Mouse (Mus musculus) heart, embryonic 15.5 days (tissue): ENCODE measurements around the gene Lrfn4. TPM values are rescaled to one million over a fixed set of nuclear protein-coding genes. Genes with fewer than 3 reads are reported as not detected.

Experiments
- ATAC-seq: fragments of 200-750 bp; cut with Nextera tagmentation; replicated peaks from 2 replicates; pipeline ENCODE4 v1.8.0; 2017; ENCODE audit warnings: low read depth, moderate TSS enrichment; ENCODE audit not compliant: insufficient number of reproducible peaks, insufficient read depth, low FRiP score
- H3K27ac ChIP-seq: fragments of 300-500 bp; sonication (generic); 2 replicates; pipeline ENCODE4 v1.5.1; 2015; ENCODE audit warnings: mild to moderate bottlenecking, inconsistent platforms
- H3K27me3 ChIP-seq: fragments of 300-500 bp; sonication (generic); 2 replicates; pipeline ENCODE4 v1.6.1; 2015; ENCODE audit warnings: inconsistent platforms
- H3K36me3 ChIP-seq: fragments of 300-500 bp; sonication (generic); 2 replicates; pipeline ENCODE4 v1.6.1; 2015; ENCODE audit warnings: mild to moderate bottlenecking, inconsistent platforms
- H3K4me1 ChIP-seq: fragments of 300-500 bp; sonication (generic); replicated peaks from 2 replicates; pipeline ENCODE4 v1.6.1; 2015; ENCODE audit warnings: inconsistent platforms
- H3K4me2 ChIP-seq: fragments of 300-500 bp; sonication (generic); 2 replicates; pipeline ENCODE4 v1.6.1; 2015; ENCODE audit warnings: inconsistent platforms, mild to moderate bottlenecking, moderate library complexity
- H3K4me3 ChIP-seq: fragments of 300-500 bp; sonication (generic); 2 replicates; pipeline ENCODE4 v1.5.1; 2015; ENCODE audit warnings: mild to moderate bottlenecking, inconsistent platforms
- H3K9ac ChIP-seq: fragments of 300-500 bp; sonication (generic); 2 replicates; pipeline ENCODE4 v1.6.1; 2015; ENCODE audit warnings: mild to moderate bottlenecking, inconsistent platforms
- H3K9me3 ChIP-seq: fragments of 300-500 bp; sonication (generic); replicated peaks from 2 replicates; pipeline ENCODE4 v1.6.1; 2016; ENCODE audit warnings: inconsistent platforms
- WGBS: fragments of 180-500 bp; shearing (Covaris S2); methylation state at CpG from one replicate; pipeline ENCODE4 v1.1.7; 2015; ENCODE audit warnings: mixed read lengths; 5-methylcytosine and 5-hydroxymethylcytosine counted together
- polyA plus RNA-seq: library from polyadenylated mRNA; unstranded; fragments of >200 nt; fragmentation: Nextera tagmentation; extraction: Ambion mirVana; gene quantifications from 2 replicates; pipeline ENCODE4 v1.2.1, GENCODE M21; 2015

Lrfn4 gene
- polyA plus RNA-seq: 3.2 and 4.0 TPM in 2 replicates

GRCm38 (mm10) chr19:4615151-4616093 lies at the start of gene Lrfn4:
Gene Lrfn4, minus strand, starts transcription at chr19:4615667.
- peak within 1 kb of the TSS; percentile 89 for H3K4me2 ChIP-seq
- peaks cover 18% of the 10 kb centered on the region; the same call in 1 of the 2 replicates for H3K36me3 ChIP-seq
- peaks cover 19% of the 10 kb centered on the region for H3K4me1 ChIP-seq
- H3K9ac ChIP-seq: peak within 1 kb of the TSS; percentile 81
- under 1% methylated on average over 67 of the region's 87 CpGs for WGBS
- ATAC-seq: peak; percentile 95
- peak within 1 kb of the TSS; percentile 70 for H3K27ac ChIP-seq
- 0 out of 2 replicates have a peak, but pooled peaks cover 5% of the 10 kb centered on the region for H3K27me3 ChIP-seq
- H3K9me3 ChIP-seq: no peaks in the 10 kb centered on the region
- H3K4me3 ChIP-seq: peak within 1 kb of the TSS; percentile 77

GRCm38 (mm10) chr19:4658156-4658555 lies 42.7 kb upstream of the Lrfn4 start:
- ATAC-seq: no peak
- H3K9ac ChIP-seq: no peak overlapping the region
- no peak overlapping the region for H3K4me3 ChIP-seq
- no peaks in the 10 kb centered on the region for H3K36me3 ChIP-seq
- H3K9me3 ChIP-seq: no peaks in the 10 kb centered on the region
- no peak overlapping the region for H3K27ac ChIP-seq
- H3K27me3 ChIP-seq: no peaks in the 10 kb centered on the region; the same call in 1 of the 2 replicates
- no peaks in the 10 kb centered on the region for H3K4me1 ChIP-seq
- WGBS: 82% methylated on average over 5 of the region's 5 CpGs
- no peak overlapping the region for H3K4me2 ChIP-seq

- no peak overlapping the region for H3K9ac ChIP-seq
- H3K27ac ChIP-seq: no peak overlapping the region
- H3K4me3 ChIP-seq: no peak overlapping the region
- no peak for ATAC-seq
- H3K36me3 ChIP-seq: no peaks in the 10 kb centered on the region
- no peaks in the 10 kb centered on the region for H3K4me1 ChIP-seq
- WGBS: 68% methylated on average over 11 of the region's 11 CpGs
- H3K4me2 ChIP-seq: no peak overlapping the region
- H3K27me3 ChIP-seq: peaks cover under 1% of the 10 kb centered on the region; the same call in 1 of the 2 replicates
- no peaks in the 10 kb centered on the region for H3K9me3 ChIP-seq
These were observed 31.5 kb upstream of the Lrfn4 start for GRCm38 (mm10) chr19:4646917-4647492.

GRCm38 (mm10) chr19:4644271-4644670 lies 28.8 kb upstream of the Lrfn4 start:
- Histone ChIP-seq H3K36me3 (no peaks in the 10 kb centered on the region), H3K27me3 (peaks cover 9% of the 10 kb centered on the region), H3K4me3 (no peak overlapping the region), H3K4me1 (no peaks in the 10 kb centered on the region), H3K9me3 (no peaks in the 10 kb centered on the region), H3K27ac (no peak overlapping the region), H3K4me2 (no peak overlapping the region), H3K9ac (no peak overlapping the region)
- ATAC-seq: no peak
- WGBS: 45% methylated on average over 10 of the region's 10 CpGs

- Histone ChIP-seq H3K27ac (no peak overlapping the region), H3K4me2 (no peak overlapping the region), H3K9ac (no peak overlapping the region), H3K4me1 (no peaks in the 10 kb centered on the region), H3K27me3 (peaks cover 11% of the 10 kb centered on the region), H3K36me3 (no peaks in the 10 kb centered on the region), H3K4me3 (no peak overlapping the region), H3K9me3 (no peaks in the 10 kb centered on the region)
- 67% methylated on average over 4 of the region's 4 CpGs for WGBS
- no peak for ATAC-seq
These were observed 20.5 kb upstream of the Lrfn4 start for GRCm38 (mm10) chr19:4635986-4636385.

GRCm38 (mm10) chr19:4628819-4629218 lies 13.4 kb upstream of the Lrfn4 start:
- 0% methylated on average over 1 of the region's 1 CpGs for WGBS
- peaks cover 19% of the 10 kb centered on the region for H3K4me1 ChIP-seq
- H3K27me3 ChIP-seq: no peaks in the 10 kb centered on the region
- no peaks in the 10 kb centered on the region for H3K9me3 ChIP-seq
- no peak overlapping the region for H3K27ac ChIP-seq
- H3K36me3 ChIP-seq: peaks cover 2% of the 10 kb centered on the region; the same call in 1 of the 2 replicates
- no peak overlapping the region for H3K4me2 ChIP-seq
- H3K4me3 ChIP-seq: no peak overlapping the region
- no peak overlapping the region for H3K9ac ChIP-seq
- no peak for ATAC-seq

GRCm38 (mm10) chr19:4625829-4626535 lies 10.5 kb upstream of the Lrfn4 start:
- Histone ChIP-seq H3K27me3 (no peaks in the 10 kb centered on the region), H3K9ac (peak overlapping the region; percentile 92), H3K4me2 (peak overlapping the region; percentile 88), H3K4me1 (peaks cover 19% of the 10 kb centered on the region), H3K4me3 (peak overlapping the region; percentile 82), H3K36me3 (peaks cover 23% of the 10 kb centered on the region; the same call in 1 of the 2 replicates), H3K9me3 (no peaks in the 10 kb centered on the region), H3K27ac (peak overlapping the region; percentile 91)
- 1% methylated on average over 35 of the region's 35 CpGs for WGBS
- peak; percentile 48 for ATAC-seq

GRCm38 (mm10) chr19:4625179-4625828 lies 9.8 kb upstream of the Lrfn4 start, which contains the start of gene Rce1:
Gene Rce1, minus strand, starts transcription at chr19:4625641.
- Histone ChIP-seq H3K4me1 (peaks cover 19% of the 10 kb centered on the region), H3K27me3 (no peaks in the 10 kb centered on the region), H3K36me3 (peaks cover 23% of the 10 kb centered on the region; the same call in 1 of the 2 replicates), H3K27ac (peak within 1 kb of the TSS; percentile 91), H3K4me2 (peak within 1 kb of the TSS; percentile 88), H3K4me3 (peak within 1 kb of the TSS; percentile 82), H3K9ac (peak within 1 kb of the TSS; percentile 92), H3K9me3 (no peaks in the 10 kb centered on the region)
- WGBS: under 1% methylated on average over 64 of the region's 64 CpGs
- peak; percentile 86 for ATAC-seq

GRCm38 (mm10) chr19:4624406-4625178 lies 9.1 kb upstream of the Lrfn4 start:
- Histone ChIP-seq H3K4me1 (peaks cover 19% of the 10 kb centered on the region), H3K9ac (peak overlapping the region; percentile 92), H3K36me3 (peaks cover 23% of the 10 kb centered on the region; the same call in 1 of the 2 replicates), H3K4me3 (peak overlapping the region; percentile 82), H3K9me3 (no peaks in the 10 kb centered on the region), H3K4me2 (peak overlapping the region; percentile 88), H3K27me3 (no peaks in the 10 kb centered on the region), H3K27ac (peak overlapping the region; percentile 91)
- 26% methylated on average over 4 of the region's 4 CpGs for WGBS
- ATAC-seq: no peak

GRCm38 (mm10) chr19:4624006-4624405 lies 8.5 kb upstream of the Lrfn4 start:
- Histone ChIP-seq H3K27ac (no peak overlapping the region), H3K9me3 (no peaks in the 10 kb centered on the region), H3K4me1 (peaks cover 19% of the 10 kb centered on the region), H3K27me3 (no peaks in the 10 kb centered on the region), H3K36me3 (peaks cover 23% of the 10 kb centered on the region; the same call in 1 of the 2 replicates), H3K4me2 (no peak overlapping the region), H3K4me3 (0 out of 2 replicates have a peak overlapping the region, but pooled peaks have one; percentile 82), H3K9ac (no peak overlapping the region)
- ATAC-seq: no peak
- WGBS: 89% methylated on average over 12 of the region's 12 CpGs
